Mouse (Mus musculus) urinary bladder, postnatal 25 days (tissue): ENCODE results near the gene Taf11.
A peak's percentile ranks its signal among the peaks of the same experiment; 100 is the strongest.

ENCODE experiments used
- DNase-seq: peaks from one replicate; pipeline ENCODE4 v3.0.0; 2022; ENCODE audit warnings: low spot score

Gene Taf11

DNA sequence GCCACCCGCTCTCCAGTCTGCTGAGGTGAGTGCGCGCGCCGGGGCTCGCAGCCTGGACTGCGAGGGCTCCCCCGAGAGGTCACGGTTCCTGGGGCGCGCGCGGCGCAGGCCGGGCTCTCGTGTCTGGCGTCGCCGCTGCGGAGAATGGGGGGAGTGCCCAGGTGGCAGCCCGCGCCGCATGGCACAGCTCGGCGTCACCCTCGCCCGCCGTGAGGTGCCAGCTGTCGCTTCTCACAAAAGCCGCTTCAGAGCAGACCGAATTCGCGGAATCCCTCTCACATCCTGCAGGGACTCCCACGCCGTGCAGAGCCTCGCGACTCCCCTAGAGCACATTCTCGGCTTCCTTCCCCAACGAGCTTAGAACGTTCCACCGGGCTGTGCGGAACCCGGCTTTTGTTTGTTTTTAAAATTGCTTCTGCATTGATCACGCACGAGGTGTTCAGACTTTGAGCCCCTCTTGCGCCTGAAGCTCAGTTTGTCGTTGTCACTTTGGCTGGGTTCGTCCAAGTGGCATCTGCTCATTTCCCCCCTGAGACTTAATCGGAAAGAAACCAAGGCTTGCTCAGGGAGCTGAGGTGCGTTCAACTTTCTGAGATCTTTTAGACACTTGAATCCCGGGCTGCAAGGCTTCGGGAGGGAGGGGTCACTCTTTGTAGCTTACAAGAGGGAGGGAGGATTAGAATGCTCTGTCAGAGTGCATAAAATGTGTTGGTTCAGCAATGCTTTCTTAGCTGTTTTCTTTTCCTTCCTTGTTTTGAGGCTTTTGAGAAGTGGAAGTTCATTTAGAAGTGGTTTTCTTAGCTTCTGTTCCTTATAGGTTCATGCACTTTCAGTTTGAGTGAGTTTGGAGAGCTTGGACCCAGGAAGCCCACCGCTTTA lies at the start of gene Taf11:
Gene Taf11, minus strand, starts transcription at position 223 of the 879 bp plus-strand sequence.
- DNase-seq, result no peak

DNA sequence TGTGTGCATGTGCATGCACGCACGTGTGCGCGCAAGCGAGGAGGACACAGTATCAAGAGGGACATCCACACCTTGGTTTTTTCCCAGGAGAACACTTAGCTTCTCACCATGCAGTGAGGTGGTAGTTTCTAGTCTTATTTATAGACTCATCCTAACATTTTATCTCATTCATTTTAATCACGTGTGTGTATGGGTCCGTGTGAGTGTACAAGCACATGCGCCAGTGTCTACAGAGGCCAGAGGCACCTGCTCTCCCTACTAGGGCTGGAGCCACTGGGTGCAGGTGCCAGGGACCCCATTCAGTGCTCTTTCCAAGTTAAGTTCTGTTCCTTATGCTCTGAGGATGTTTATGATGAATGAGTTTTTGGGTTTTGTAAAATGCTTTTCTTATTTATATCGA lies 48.0 kb upstream of the Taf11 start:
- DNase-seq, result no peak

DNA sequence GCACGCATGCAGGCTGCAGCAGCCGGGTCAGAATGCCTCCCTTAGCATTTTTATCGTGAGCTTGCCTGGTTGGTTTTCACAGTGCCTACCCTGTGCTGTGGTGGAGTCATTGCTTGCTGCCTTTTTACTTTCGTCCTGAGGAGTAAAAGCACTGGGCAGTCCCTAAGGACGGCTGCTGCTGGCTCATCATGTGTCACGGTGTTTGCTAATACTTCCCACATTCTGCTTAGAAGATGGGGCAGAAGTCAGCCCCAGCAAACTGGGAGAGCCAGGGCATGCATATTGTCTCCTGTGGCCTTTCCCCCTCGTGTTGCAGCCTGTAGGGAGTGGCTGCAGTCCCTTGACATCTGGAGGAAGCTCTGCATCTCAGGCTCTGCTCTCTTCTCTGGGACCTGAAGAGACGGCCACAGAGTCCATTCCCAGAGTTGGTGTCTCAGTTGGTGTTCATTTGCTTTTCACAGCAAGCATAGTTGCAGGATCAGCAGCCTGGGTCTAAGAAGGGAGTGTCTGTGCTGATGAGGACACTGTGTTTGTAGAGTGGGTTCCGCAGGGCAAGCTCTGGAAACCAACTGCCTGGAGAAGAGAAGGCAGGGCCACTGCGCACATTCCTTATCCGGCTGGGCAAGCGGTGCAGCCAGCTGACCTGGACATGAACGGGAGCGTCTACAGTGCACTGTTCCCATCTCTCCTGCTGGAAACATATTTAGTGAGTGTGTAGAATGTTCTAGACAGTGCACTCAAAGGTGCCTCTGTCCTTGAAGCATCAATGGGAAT lies 45.2 kb upstream of the Taf11 start:
- DNase-seq, result no peak

DNA sequence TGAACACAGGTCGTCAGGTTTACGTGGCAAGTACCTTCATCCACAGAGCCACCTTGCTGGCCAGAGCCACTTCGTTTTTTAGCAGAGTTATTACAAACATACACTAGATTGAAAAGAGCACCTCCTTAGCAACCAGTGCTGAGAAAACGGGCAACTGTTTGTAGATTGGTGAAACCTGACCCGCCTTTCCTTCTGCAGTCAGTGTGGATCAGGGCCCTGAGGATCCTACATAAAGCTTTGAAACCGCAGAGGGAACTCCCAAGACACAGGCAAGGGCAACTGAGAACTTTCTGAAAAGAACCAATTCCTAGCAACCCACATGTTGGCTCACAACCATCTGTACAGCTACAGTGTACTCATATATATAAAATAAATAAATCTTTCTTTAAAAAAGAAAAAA lies 43.5 kb upstream of the Taf11 start:
- DNase-seq, result no peak

DNA sequence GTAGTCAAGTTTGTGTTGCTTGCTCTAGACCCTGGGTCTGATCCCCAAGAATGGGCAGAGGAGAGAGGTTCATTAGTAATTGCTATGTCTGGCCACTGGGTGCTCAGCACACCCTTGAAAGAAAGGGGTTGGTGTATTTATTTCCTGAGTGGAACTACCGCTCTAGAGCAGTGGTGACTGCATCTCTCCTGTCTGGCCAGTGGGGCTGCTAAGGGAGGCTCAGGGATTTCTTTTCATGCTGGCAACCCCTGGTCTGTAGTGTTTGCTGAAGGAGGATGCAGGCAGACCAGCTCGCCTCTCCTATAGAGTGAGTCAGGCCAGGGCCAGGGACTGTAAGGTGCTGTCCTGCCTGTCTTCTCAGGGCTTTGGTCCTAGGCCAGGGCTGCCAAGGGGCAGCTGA lies 37.5 kb upstream of the Taf11 start:
- DNase-seq, result no peak

DNA sequence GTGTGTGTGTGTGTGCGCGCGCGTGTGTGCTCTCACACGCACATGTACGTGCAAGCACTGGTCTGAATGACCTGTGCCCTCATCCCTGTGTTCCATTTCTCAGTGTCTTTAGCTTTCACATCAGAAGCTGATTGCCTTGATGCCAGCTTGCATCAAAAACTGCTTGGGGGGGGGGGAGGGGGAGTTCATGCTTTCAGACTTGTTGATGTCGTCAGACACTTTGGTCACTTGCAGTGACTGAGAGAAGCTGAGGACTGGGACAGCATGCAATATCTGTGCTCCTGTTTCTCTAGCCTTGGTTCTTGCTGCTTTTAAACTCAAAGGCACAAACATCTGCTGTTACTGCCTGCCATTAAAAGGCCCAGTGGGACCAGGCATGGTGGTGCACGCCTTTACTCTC lies 36.7 kb upstream of the Taf11 start:
- no peak for DNase-seq

DNA sequence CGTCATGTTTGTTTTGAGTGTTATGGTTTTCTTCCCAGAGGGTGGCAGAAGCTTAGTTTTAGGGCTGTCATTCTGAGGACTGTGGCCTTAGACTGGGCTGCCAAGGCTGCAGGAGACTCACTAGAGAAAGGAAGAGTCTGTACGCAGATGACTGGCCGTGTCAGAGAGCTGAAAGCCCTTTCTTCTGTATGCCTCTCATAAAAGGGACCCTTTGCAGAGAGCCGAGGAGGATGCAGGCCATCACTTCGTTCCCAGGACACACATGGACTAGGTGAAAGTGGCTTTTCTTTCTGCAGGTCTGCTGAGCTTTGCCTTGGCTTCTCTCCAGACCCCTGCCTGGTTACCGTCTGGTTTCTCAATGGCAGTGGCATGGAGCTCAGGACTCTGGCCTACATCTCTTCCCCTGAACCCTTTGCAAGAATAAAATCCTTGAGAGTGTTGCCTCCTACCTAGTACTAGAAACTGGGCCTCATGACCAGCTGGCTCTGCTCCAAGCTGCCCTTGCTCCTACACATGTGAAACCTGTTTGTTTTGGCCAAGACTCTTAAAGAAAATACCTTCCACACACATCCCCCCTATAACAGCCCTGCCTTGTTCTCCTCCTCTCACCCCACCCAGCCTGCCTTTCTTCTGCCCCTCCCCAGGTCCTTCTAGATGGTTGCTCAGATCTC lies 36.0 kb upstream of the Taf11 start:
- peak; percentile 67 for DNase-seq

DNA sequence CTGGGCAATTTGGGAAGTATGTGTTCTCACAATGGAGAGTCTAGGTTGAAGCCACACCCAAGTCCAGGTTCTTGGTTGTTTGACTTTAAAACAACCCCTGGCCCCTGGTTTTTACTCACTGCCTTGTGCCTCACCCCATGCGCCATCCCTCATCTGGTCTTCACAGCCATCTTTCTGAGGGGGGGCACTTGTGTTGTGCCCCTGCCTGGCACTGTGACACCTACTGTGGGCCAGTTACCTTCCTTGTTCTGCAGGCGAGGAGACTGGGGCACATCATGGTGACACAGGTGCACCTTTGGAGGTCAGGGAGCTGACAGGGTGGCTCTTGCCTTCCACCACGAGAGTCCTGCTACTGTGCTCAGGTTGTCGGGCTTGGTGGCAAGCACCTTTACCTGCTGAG lies 32.5 kb upstream of the Taf11 start:
- DNase-seq, result no peak

DNA sequence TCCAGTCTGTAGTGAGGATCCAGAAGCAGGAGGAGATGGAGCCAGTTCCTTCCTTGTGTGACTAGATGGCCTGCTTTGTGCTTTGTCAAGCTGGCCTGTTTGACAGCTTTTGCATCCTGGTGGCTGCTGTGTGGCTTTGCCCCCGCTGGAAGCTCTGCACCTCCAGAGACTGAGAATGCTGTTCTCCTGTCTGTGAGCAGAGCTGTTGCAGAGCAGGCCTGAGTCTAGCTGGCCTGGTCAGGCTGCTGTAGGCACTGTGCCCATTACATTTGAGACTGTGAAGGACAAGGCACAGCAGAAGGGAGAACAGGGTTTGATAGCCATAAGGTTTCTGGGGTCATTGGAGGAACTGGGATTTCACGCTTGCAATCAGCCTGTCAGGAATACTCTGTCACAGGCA lies 32.1 kb upstream of the Taf11 start:
- DNase-seq, result no peak

DNA sequence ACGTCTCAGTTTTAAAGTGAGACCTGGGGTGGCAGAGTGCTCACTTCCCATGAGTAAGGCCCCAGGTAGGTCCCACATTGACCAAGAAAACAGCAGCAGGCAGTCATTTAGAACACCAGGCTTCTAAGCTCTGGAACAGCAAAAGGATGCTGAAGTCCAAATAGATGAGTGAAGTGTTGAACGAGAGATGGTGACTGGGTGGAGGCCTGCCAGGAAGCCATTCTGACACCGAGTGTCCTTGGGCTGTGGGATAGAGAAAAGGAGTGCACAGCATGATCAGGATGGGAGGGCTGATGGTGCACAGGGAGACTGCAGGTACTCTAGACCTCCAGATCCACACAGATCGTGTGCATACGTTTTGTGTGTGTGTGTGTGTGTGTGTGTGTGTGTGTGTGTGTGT lies 31.5 kb upstream of the Taf11 start:
- no peak for DNase-seq

DNA sequence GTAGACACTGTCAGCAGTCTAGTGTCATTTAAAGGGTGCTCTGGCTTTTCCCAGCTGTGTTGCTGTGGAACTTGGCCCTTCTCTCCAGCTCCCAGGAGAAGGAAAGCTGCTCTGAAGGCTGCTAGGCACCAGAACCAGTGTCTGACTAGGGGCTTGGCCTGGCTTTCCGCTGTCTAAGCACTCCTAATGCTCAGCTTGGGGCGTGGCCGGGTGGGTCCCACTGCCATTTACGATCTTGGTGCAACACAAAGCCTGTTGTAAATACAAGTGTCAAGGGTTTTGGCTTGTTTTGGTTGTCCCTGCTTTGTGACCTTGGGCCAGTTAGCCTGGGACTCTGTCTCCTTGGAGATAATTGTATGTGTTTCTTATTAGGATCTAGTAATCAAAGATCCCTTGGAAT lies 30.7 kb upstream of the Taf11 start:
- peak; percentile 19 for DNase-seq

DNA sequence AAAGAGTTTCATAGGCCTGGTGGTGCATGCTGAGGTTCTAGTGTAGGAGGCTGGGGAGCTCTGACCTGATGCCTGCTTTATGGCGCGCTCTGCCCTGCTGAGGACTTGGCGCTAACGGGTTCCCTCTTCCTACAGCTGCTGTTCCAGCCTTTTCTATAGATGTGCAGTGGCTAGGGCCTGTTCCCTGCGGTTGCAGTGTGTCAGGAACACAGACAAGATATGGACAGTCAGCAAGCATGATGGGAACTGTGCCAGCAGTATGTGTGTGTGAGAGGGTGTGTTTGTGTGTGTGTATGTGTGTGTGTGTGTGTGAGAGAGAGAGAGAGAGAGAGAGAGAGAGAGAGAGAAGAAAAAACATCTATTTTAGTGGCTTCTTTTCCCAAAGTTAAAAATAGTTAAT lies 29.4 kb upstream of the Taf11 start:
- DNase-seq, result no peak

DNA sequence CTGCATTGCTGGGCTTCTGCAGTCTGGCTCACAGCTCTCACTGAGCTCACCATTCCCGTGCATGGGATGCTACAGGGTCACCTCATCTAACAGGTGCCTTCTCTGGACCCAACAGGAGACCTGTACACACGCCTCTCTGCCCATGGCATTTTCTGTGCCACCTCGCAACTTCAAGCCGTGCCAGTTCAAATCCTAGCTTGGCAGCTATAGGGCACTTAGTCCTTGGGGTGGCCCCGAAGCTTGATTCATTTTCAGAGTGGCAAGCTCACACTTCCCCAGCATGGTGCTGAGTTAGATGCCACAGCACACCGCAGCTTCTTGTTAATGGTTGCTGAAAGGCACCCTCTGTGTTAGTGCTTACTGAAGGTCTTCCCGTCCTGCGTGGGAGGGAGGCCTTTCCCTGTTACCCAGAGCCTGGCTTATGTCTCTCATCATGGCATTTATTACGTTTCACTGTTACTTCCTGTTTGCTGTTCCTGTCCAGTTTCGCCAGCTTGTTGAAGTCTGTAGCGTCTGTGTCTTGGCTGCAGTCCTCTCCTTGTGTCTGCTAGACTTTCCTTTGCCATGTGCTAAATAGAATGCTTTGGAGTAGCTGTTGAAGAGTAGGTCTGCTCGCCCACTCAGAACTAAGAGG lies 28.6 kb upstream of the Taf11 start:
- DNase-seq, result no peak

DNA sequence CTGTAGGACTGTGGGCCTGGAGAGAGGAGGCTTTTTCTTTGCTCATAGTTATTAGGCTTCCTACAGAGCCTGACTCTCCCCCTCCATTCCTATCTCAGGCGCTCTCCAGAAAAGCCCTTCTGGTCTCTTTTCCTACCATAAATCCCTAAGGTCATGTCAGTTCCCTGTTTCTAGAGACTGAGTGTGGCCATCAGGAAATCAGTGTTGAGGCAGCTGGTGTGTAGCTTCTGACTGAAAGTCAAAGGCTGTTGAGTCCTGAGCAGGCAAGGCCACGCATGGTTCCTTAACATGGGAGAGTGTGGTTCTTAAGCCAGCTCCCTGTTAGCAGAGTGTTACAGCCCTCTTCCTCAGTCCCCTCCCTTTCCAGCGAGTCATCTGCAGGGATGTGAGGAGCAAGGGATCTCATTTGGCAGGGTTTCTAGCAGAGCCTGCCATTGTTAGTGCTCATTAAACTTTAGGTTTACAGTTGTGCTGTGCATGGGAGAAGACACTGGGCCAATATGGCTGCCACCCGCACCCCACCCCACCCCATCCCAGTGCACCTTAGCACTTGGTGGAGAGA lies 27.5 kb upstream of the Taf11 start:
- no peak for DNase-seq

DNA sequence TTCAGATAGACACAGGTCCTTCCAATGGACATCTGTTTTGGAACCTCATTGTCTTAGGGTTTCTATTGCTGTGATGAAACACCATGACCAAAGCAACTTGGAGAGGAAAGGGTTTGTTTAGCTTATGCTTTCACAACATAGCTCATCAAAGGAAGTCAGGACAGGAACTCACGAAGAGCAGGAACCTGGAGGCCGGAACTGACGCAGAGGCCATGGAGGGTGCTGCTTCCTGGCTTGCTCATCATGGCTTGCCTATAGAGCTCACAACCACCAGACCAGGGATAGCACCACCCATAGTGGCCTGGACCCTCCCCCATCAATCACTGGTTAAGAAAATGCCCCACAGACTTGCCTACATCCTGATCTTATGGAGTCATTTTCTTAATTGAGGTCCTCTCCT lies 25.4 kb upstream of the Taf11 start:
- DNase-seq, result no peak

DNA sequence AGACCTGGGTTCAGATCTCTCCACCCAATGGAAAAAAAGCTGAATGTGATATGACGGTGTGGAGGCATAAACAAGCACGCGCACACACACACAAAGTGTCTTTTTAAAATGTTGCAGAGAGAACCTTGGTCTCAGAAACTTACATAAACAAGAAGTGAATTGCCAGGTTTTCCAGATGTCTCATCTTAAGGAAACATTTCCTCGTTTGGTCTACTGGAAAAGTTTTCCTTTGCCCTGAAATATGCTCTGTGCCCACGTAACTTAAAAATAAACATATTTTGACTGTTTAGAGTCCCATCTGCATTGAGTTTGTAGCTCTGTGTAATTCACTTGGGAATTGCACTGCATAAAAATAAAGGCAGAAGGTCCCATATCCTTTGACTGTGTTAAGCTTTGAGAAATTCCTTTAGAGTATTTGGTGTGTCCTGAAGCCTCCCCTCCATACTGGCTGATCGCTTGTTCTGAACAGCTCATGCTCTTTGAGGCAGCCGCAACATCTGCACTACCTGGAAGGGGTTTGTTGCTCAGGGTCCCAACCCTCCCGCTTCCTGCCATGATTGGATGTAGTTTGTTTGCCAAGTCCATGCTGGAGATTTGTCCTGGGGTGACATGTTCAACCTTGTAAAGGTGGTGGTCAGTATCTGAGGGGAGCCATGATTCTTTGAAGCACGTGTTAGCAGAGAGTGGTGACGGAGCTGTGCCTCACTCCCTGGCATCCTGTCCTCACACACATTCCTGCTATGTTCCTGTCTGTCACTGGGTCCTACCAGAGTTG lies 24.7 kb upstream of the Taf11 start:
- no peak for DNase-seq

DNA sequence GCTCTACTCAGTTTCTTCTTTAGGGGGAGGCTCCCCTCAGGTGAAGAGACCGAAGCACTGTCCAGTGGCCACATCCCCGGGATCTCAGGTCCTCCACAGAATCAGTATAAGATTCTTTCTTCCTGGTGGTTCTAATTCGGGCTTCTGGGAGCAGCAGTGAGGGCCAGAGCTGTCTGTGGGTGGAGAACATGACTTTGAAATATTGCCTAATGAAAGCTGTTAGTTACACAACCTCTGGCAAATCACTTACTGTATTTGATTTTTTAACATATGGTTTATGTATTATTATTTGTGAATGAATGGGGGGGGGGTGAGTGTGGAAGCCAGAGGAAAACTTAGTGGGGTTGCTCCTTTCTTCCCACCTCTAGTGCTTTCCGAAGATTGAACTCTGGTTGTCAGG lies 22.2 kb upstream of the Taf11 start:
- no peak for DNase-seq

DNA sequence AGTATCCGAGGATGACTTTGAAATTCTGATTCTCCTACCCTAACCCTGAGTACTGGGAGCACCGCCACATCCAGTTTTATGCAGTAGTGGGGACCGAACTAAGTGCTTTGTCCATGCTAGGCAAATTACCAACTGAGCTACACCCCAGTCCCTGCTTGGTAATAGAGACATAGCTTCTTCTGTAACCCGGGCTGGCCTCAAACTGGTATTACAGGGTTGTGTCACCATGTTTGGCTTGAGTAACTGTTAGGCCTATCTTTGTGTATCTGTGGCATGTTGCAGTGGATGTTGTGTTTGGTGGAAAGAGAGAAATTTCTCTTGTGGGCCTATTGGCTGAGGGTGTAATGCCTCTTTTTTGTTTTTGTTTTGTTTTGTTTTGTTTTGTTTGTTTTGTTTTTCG lies 20.6 kb upstream of the Taf11 start:
- DNase-seq, result no peak

DNA sequence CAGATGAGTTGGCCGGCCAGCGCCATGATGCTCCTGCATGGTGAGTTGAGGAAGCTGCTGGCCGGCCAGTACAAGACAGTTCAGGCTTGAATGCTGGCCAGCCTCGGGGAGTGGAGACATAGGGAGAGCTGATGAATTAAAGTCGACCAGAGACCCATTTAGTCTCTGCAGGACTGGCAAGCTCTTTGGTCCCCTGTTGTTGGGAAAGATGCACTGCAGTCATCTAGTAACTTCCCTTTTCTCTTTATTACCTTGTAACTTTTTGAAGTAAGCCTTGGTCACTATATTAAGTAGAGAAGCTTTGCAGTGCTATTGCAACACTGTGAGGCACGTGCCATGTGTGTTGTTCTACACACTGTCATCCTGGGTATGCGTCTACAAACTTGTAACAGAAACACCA lies 15.9 kb upstream of the Taf11 start:
- DNase-seq, result no peak

DNA sequence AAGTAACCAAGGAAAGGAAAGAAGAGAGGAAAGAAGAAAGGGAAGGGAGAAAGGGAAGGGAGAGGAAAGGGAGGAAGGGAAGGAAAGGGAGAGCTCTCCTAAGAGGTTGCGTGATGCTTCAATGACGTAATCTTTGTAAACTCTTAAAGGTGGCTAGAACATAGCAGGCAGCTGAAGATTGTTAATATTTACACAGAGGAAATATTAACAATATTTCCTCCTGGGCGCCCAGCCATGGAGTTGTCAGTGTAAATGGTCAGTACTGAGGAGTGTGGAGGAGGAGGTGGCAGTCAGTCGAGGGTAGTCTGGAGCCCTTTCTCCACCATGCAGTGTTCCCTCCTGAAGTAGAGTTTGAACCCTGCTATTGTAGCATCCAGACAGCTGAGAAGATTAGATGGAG lies 15.4 kb upstream of the Taf11 start:
- no peak for DNase-seq

DNA sequence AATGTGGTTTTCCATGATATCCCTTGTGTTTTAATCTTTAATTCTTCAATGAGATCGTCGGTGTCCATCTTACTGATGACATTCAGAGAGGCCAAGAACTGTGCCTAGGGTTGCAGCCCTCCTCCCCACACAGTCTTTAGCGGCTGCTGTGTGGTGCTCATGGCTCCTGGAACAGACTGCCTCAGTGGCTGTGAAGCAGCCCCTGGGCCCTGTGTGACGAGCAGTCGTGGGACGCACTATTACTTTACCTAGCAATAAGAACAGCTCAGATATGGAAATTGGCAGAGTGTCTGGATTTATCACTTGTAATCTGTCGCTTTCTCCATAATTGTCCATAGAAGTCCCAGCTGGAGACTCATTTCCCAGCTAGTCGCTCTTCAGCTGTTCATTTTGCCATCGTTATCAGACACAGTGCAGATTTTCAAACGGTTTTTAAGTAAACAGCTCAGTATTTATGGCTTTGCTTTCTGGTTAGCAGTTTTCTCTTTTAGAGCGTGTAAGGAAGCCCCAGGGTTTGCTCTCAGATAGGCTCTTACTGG lies 12.6 kb upstream of the Taf11 start:
- DNase-seq, result no peak
